Mouse (Mus musculus): ENCODE data around the gene Angptl7.

Angptl7 gene

DNA sequence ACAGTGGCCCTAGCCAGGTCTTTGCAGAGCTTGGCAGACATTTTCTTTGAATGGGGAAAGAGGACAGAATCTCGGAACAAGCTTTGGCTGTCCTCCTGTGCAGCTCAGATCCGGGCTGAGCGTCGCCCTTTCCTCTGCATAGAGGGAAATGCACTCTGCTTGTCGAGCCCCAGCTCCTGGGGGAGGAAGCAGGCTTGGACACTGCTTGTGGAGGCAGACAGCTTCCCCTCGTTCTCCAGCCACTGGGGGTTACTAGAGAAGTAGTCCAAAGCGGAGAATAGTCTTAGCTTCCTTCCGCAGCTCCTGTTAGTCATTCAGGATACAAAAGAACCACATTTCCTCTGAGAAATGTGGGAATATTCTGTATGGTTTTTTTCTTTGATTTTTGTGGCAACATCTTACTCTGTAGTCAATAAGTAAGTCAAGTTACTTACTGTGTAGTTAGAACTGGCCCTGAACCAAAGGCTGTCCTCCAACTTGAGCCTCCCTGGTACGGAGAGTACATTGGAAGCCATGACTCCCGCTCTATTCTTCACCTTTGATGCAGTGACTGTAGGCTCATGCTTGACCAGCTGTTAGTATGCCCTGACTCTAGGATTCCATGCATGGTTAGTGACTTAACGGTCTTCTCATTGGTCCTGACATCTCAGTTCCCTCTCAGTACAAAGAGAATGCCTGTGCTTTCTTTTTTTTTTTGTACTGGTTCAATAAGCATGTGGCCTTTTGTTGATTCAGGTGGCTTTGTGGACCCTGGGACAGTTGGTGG is 30.6 kb downstream of the Angptl7 start:
- CTCF ChIA-PET, result interaction anchor here in 2 of 4 experiments (0.9 to 1.5 kb wide), 5 partner anchors 27 to 675 kb away, joined by 3 to 5 read pairs (median 4); no protein-coding TSS in a partner anchor
- POLR2A ChIA-PET, result interaction anchor here in 2 of 4 experiments (0.7 to 1.6 kb wide), 10 partner anchors 9 to 141 kb away, joined by 3 to 5 read pairs (median 3); partner anchors contain the start of genes Exosc10 (in 1 of the 2) and Mtor (in 1 of the 2)

DNA sequence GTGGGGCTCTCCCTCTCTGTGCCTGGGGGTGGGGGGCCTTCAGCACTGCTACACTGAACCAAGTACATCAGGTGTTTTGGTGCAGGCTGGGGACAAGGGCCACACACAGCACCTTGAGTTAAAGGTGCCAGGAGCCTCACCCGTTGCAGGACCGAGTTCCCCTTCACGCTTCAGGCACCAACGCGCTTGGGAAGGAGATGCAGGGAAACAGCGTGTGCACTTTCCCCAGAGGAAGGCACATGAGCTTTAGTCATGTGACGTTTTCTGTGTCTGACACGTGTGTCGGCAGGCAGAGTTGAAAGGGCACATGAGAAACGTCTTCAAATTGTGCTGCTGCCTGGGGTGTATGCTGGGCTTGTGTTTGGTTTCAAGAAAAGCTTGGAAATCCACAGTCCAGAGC is 31.9 kb downstream of the Angptl7 start:
- CTCF ChIA-PET, result interaction anchor here in 3 of 4 experiments (0.7 to 2.0 kb wide), 14 partner anchors 12 to 676 kb away, joined by 3 to 6 read pairs (median 4); partner anchors contain the start of gene Mtor (in 1 of the 3)
- POLR2A ChIA-PET, result interaction anchor here in 2 of 4 experiments (0.6 to 1.8 kb wide), 15 partner anchors 8 to 400 kb away, joined by 3 to 8 read pairs (median 3); partner anchors contain the start of genes Mtor (in 1 of the 2) and Ubiad1 (in 1 of the 2)

DNA sequence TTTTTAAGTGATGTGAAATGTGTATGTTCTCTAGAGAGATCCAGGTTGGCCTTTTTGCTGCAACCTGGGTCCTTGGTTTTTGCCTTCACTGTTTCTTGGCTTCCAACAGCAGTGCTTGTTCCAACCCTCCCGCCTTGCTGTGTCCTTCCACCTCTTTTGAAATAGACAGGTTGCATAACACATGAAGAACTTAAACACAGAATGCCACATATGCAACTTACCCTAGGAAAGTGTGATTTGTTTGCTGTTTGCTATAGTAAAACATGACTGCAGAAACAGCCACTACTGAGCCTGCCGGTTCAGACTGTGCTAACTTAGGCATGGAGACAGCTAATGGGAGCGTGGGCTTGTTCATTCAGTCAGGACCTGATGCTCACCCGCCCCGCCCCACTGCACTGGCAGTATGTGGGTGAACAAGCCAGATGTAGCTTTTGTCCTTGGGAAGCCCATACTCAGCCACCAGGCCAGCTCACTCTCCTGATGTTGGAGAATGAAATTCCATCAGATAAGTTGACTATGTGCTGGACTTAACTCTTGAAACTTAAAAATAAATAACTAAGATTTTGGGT is 33.7 kb downstream of the Angptl7 start:
- CTCF ChIA-PET, result interaction anchor here in 2 of 4 experiments (0.9 to 1.3 kb wide), 2 partner anchors 34 to 138 kb away, joined by 3 read pairs; partner anchors contain the start of gene Angptl7 (in 1 of the 2)

DNA sequence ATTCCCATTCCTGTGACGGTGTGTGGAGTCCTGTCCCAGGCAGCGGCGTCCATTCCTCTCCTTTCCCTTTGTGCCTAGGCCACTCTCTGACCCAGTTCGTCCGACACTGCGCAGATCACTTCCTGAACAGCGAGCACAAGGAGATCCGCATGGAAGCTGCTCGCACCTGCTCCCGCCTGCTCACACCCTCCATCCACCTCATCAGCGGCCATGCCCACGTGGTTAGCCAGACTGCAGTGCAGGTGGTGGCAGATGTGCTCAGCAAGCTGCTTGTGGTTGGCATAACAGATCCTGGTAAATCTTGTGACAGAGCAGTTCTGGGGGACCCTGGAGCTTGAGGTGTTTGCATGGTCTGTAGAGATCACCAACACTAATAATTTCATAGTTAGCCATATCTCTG is 35.4 kb downstream of the Angptl7 start:
- CTCF ChIA-PET, result interaction anchor here in 1 of 4 experiments (0.8 kb wide), 1 partner anchor 298 kb away, joined by 3 read pairs; no protein-coding TSS in a partner anchor

More for the DNA sequence above, 33.7 kb downstream of the Angptl7 start:
- POLR2A ChIA-PET, result interaction anchor here in 1 of 4 experiments (0.5 to 1.1 kb wide), 3 partner anchors 101 to 180 kb away, joined by 3 to 4 read pairs (median 3); no protein-coding TSS in a partner anchor

DNA sequence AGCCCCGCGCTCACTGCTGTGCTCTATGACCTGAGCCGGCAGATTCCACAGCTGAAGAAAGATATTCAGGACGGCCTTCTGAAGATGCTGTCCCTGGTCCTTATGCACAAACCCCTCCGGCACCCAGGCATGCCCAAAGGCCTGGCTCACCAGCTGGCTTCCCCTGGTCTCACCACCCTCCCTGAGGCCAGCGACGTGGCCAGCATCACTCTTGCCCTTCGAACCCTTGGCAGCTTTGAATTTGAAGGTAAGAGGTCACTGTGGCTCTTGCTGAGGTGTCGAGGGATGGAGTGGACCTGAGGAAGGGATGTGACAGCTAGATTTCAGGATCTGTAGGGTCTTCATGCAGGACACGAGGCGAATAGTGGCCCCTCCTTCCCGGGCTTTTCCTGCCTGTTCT is 36.0 kb downstream of the Angptl7 start:
- CTCF ChIA-PET, result interaction anchor here in 2 of 4 experiments (0.8 to 1.7 kb wide), 3 partner anchors 12 to 297 kb away, joined by 3 to 4 read pairs (median 3); no protein-coding TSS in a partner anchor
- POLR2A ChIA-PET, result interaction anchor here in 2 of 4 experiments (1.1 to 1.7 kb wide), 6 partner anchors 16 to 136 kb away, joined by 3 to 5 read pairs (median 4); partner anchors contain the start of genes Exosc10 (in 1 of the 2) and Mtor (in 1 of the 2)

More for the DNA sequence above, 35.4 kb downstream of the Angptl7 start:
- POLR2A ChIA-PET, result interaction anchor here in 2 of 4 experiments (0.6 to 1.7 kb wide), 7 partner anchors 16 to 147 kb away, joined by 3 to 5 read pairs (median 4); partner anchors contain the start of genes Exosc10 (in 1 of the 2) and Mtor (in 1 of the 2)

DNA sequence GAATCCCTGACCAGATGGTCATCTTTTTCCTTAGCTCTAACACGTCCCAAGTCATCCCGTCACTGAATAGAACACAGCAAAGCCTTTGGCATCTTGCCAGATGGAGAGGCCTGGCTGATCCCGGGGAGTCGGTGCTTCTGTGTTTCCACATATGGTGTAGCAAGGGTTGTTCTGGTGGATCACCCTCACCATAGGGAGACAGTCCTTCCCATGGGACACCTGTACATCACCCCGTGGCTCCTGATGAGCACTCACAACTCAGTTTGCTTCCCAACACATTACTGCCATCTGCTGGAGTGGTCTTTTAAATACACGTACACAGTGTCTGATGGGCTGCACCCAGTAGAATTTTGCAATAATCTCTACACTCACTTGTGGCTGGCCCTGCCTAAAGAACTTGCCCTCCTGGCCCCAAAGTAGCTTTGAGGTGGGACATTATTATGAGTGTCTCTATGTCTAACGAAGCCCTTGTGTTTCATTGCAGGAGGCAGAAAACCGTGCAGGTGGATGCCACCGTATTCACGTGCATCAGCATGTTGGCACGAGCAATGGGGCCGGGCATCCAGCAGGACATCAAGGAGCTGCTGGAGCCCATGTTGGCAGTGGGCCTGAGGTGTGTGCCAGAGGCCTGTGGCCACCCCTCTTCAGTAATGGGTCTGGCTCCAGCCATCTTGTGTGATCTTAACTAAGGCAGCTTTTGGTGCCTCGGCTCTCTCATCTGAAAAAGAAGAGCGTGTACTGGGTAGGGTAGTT is 36.9 kb downstream of the Angptl7 start:
- CTCF ChIA-PET, result interaction anchor here in 3 of 4 experiments (0.8 to 1.7 kb wide), 7 partner anchors 13 to 297 kb away, joined by 3 to 5 read pairs (median 3); partner anchors contain the start of gene Mtor (in 1 of the 3)

DNA sequence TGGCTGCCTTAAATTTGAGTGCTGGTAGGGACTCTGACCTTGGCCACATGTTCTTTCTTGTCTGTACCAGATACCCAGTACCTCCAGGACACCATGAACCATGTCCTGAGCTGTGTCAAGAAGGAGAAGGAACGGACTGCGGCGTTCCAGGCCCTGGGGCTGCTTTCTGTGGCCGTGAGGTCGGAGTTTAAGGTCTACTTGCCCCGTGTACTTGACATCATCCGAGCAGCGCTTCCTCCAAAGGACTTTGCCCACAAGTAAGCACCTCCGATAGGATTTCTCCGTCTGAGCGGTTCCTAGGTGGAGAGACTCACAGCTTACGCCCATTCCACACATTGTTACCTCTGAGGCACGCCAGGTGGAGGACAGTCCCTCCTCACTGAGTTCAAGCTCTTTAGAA is 37.5 kb downstream of the Angptl7 start:
- ChIA-PET POLR2A (interaction anchor here in 1 of 4 experiments (0.8 to 2.9 kb wide), 5 partner anchors 10 to 164 kb away, joined by 3 to 13 read pairs (median 3); partner anchors contain the start of genes Mtor and Tardbp), CTCF (interaction anchor here in 3 of 4 experiments (0.6 to 1.7 kb wide), 8 partner anchors 11 to 142 kb away, joined by 3 to 5 read pairs (median 3); partner anchors contain the start of gene Mtor (in 2 of the 3))

More for the DNA sequence above, 36.9 kb downstream of the Angptl7 start:
- POLR2A ChIA-PET, result interaction anchor here in 3 of 4 experiments (0.6 to 2.9 kb wide), 9 partner anchors 12 to 1604 kb away, joined by 3 to 13 read pairs (median 4); partner anchors contain the start of genes Mtor (in 2 of the 3) and Tardbp (in 1 of the 3)

DNA sequence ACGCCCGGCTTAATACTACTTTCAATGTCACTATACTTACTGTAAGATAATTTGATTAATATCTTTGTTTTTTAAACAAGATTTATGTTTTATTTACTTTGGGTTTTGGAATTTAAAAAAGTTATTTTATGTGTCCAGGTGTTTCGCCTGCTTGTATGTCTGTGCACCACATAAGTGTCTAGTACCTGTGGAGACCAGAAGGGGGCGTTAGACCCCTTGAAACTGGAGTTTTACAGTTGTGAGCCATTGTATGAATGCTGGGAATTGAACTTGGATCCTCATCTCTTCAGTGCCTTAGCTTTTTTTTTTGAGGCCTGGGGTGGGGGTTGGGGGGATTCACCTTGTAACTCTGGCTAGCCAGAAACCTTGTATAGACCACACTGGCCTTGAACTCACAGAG is 38.5 kb downstream of the Angptl7 start:
- POLR2A ChIA-PET, result interaction anchor here in 3 of 4 experiments (0.6 to 2.9 kb wide), 4 partner anchors 10 to 195 kb away, joined by 3 to 13 read pairs (median 4); partner anchors contain the start of gene Mtor (in 1 of the 3)
- CTCF ChIA-PET, result interaction anchor here in 3 of 4 experiments (0.6 to 1.3 kb wide), 8 partner anchors 10 to 143 kb away, joined by 3 to 5 read pairs (median 3); partner anchors contain the start of gene Mtor (in 2 of the 3)

DNA sequence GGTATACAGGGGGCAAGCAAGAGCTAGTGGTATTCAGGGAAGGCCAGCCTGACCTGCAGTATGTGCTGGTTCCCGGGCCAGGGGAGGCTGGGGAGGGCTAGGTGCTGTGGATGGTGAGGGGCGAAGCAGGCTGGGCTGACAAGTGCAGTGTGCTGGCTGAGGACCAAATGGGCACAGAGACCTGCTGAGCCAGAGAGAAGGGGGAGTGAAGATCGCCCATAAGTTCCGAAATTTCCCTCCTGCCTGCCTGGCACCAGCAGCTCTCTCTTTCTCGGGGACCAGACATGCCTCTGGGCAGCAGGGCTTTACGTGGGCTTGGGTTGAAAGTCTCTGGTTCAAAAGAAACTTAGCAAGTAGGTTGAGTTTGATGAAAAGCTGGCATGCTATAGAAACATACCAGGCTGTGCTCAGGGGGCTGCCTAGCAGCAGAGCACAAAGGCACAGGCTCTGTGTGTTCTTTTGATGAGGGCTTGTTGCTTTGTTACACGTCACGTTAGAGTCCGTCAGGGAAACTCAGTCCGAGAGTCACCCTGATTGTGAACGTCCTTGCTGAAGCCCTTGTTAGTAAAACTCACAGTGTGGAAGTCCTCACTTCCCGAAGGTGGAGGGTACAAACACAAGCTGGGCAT is 39.5 kb downstream of the Angptl7 start:
- ChIA-PET POLR2A (interaction anchor here in 2 of 4 experiments (0.6 to 2.9 kb wide), 5 partner anchors 8 to 161 kb away, joined by 3 to 13 read pairs (median 5); partner anchors contain the start of gene Mtor (in 2 of the 2)), CTCF (interaction anchor here in 1 of 4 experiments (1.0 kb wide), 1 partner anchor 49 kb away, joined by 3 read pairs; no protein-coding TSS in a partner anchor)

DNA sequence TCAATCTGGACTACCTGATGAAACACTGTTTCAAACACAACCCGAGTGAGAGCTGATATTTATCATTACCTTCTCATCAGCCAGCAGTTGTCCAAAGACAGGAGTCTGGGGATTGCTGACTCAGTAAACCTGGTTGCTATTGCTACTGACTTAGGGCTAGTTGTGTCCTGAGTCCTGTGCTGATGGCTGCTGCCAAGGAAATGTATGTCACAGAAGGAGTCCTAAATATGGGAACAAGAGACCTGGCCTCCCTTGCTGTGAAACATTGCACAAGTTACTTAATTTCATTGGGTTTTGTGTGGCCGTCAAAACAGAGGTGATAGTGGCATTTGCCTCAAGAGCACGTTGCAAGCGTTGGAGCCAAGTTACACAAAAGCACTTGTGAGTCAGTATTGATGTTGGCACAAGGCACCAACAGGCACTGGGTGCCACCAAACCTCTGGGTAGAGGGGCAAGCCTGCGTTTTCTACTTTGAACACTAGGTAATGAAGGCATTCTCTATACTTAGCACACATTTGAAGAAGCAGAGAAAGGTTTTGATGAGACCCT is 44.7 kb downstream of the Angptl7 start:
- CTCF ChIA-PET, result interaction anchor here in 1 of 4 experiments (1.9 kb wide), 1 partner anchor 12 kb away, joined by 5 read pairs; no protein-coding TSS in a partner anchor
- POLR2A ChIA-PET, result interaction anchor here in 2 of 4 experiments (1.3 to 1.7 kb wide), 2 partner anchors 11 to 145 kb away, joined by 3 to 5 read pairs; partner anchors contain the start of gene Ubiad1 (in 1 of the 2)

DNA sequence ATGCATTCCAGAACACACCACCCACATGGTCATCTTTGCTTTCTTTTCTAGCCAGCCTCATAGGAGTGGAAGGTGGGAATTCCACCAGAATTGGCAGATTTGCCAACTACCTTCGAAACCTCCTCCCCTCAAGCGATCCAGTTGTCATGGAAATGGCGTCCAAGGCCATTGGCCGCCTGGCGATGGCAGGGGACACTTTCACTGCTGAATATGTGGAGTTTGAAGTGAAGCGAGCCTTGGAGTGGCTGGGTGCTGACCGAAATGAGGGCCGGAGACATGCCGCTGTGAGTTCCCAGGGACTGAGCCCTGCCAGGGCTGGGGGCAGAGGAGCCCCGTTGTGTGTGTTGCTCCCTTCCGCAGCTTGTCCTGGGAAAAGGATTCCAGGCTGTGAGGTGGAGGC is 46.6 kb downstream of the Angptl7 start:
- ChIA-PET POLR2A (interaction anchor here in 1 of 4 experiments (1.0 to 1.2 kb wide), 2 partner anchors 9 to 105 kb away, joined by 3 to 4 read pairs; partner anchors contain the start of genes Exosc10 and Ubiad1), CTCF (no interaction called here)

DNA sequence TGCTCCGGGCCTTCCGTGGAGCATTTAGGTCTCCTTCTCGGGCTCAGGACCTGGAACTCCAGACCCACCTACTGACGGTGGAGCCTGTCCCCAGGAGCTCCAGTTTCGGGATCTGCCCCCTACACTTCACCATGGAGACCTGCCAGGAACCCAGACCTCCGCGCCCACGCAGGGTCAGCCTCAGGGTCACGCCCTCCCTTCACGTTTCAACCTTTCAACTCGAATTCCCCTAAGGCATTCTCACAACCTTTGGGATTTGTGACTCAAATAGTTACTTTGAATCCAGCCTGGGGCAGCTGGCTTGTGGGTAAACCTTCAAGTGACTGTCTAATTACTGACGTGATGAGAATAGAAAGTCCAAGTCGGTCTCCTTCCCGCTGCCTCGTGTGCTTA is 51.4 kb downstream of the Angptl7 start:
- CTCF ChIA-PET, result interaction anchor here (0.5 to 1.6 kb wide), 15 partner anchors 13 to 513 kb away, joined by 3 to 8 read pairs (median 4); partner anchors contain the start of genes Disp3 (in 1 of the 4) and Fbxo6 (in 1 of the 4)
- POLR2A ChIA-PET, result interaction anchor here (0.6 to 3.2 kb wide), 57 partner anchors 8 to 1215 kb away, joined by 3 to 14 read pairs (median 4); partner anchors contain the start of genes Clcn6 (in 2 of the 4), Mthfr (in 2 of the 4), Srm (in 2 of the 4) and Tardbp (in 2 of the 4)

DNA sequence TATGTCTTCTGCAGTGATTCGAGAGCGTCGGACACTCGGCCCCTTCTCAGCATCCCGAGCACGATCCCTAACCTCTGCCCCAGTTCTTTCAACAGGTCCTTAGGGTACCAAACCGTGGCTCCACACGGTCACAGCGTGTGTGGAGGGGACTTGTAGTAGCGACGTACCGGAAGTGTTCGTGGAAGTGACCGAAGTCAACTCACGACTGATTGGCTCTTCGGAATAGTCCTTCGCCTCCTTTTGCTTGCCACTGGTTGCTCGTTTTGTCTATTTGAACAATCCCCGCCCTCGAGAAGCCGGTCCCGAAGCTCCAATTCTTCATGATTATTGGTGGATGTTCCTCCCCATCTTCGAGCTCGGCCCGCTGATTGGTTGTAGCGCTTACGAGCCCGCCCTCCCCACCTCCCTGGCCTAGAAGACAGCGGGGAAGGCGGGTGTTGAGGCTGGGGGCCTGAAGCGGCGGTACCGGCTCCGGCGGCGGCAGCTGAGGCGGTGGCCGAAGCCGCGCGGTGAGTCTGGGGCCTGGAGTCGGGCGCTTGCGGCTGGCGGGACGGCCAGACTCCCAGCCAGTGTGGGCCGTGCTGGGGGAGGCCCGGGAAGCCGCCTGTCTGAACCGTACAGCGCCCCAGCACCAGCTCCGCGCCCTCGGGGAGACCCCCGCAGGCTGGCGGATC is 51.9 kb downstream of the Angptl7 start, which contains the start of gene Mtor:
Gene Mtor, plus strand, starts transcription at position 433 of the 674 bp plus-strand sequence.
- POLR2A ChIA-PET, result interaction anchor here (0.6 to 3.2 kb wide), 60 partner anchors 8 to 511 kb away, joined by 3 to 14 read pairs (median 4); partner anchors contain the start of genes Clcn6 (in 2 of the 4), Mthfr (in 2 of the 4), Srm (in 2 of the 4) and Tardbp (in 2 of the 4)
- CTCF ChIA-PET, result interaction anchor here (0.5 to 1.6 kb wide), 15 partner anchors 13 to 512 kb away, joined by 3 to 8 read pairs (median 4); partner anchors contain the start of genes Disp3 (in 1 of the 4) and Fbxo6 (in 1 of the 4)
